Mouse (Mus musculus) forebrain, postnatal 0 days (tissue): ENCODE results near the gene Dtl. TPM values are rescaled to one million over a fixed set of nuclear protein-coding genes. Genes with fewer than 3 reads are reported as not detected.

Source experiments
- ATAC-seq: fragments of 200-750 bp; cut with Nextera tagmentation; 2 replicates; pipeline ENCODE4 v1.8.0; 2017; ENCODE audit warnings: mild to moderate bottlenecking, moderate library complexity
- DNase-seq: peaks from one replicate; pipeline ENCODE4 v3.0.0-alpha.2; 2015
- H3K27ac ChIP-seq: fragments of 300-500 bp; sonication (generic); 2 replicates; pipeline ENCODE4 v1.5.1; 2014; ENCODE audit warnings: low read depth, mild to moderate bottlenecking, antibody characterized with exemption, low read length, moderate library complexity, mixed read lengths
- H3K27me3 ChIP-seq: fragments of 300-500 bp; sonication (generic); 2 replicates; pipeline ENCODE4 v1.6.1; 2014; ENCODE audit warnings: mild to moderate bottlenecking, low read length, mixed read lengths; ENCODE audit not compliant: insufficient read depth
- H3K36me3 ChIP-seq: fragments of 300-500 bp; sonication (generic); 2 replicates; pipeline ENCODE4 v1.6.1; 2014; ENCODE audit warnings: mild to moderate bottlenecking, moderate library complexity; ENCODE audit not compliant: insufficient read depth
- H3K4me1 ChIP-seq: fragments of 300-500 bp; sonication (generic); 2 replicates; pipeline ENCODE4 v1.6.1; 2014; ENCODE audit warnings: antibody characterized with exemption; ENCODE audit not compliant: insufficient read depth
- H3K4me2 ChIP-seq: fragments of 300-500 bp; sonication (generic); 2 replicates; pipeline ENCODE4 v1.6.1; 2014; ENCODE audit warnings: low read depth, mild to moderate bottlenecking, moderate library complexity
- H3K4me3 ChIP-seq: fragments of 300-500 bp; sonication (generic); 2 replicates; pipeline ENCODE4 v1.5.1; 2014; ENCODE audit warnings: low read depth, low read length, mixed read lengths
- H3K9ac ChIP-seq: fragments of 300-500 bp; sonication (generic); 2 replicates; pipeline ENCODE4 v1.6.1; 2014; ENCODE audit warnings: mild to moderate bottlenecking
- H3K9me3 ChIP-seq: fragments of 300-500 bp; sonication (generic); 2 replicates; pipeline ENCODE4 v1.6.1; 2016; ENCODE audit warnings: low read length
- CTCF ChIP-seq: sonication (generic); IDR thresholded peaks from 2 replicates; pipeline ENCODE4 v1.5.1; 2016; ENCODE audit warnings: antibody characterized with exemption, control low read depth, low read depth
- WGBS: fragments of 180-500 bp; shearing (Covaris S2); extraction: QIAGEN DNeasy Blood & Tissue Kit; methylation state at CpG from one replicate; pipeline ENCODE4 v1.1.7; 2014; 5-methylcytosine and 5-hydroxymethylcytosine counted together
- polyA plus RNA-seq: library from polyadenylated mRNA; unstranded; fragments of >200 nt; fragmentation: Nextera tagmentation; extraction: Ambion mirVana; gene quantifications from 2 replicates; pipeline ENCODE4 v1.2.1, GENCODE M21; 2015
- total RNA-seq: library from RNA; depleted of rRNA; stranded (reverse); fragments of >200 nt; gene quantifications from 2 replicates; pipeline ENCODE4 v1.2.3, GENCODE M21; 2014

Dtl gene
- total and polyA plus RNA-seq, 2 experiments from 2014 or later, result 4.5 to 5.8 TPM

DNA sequence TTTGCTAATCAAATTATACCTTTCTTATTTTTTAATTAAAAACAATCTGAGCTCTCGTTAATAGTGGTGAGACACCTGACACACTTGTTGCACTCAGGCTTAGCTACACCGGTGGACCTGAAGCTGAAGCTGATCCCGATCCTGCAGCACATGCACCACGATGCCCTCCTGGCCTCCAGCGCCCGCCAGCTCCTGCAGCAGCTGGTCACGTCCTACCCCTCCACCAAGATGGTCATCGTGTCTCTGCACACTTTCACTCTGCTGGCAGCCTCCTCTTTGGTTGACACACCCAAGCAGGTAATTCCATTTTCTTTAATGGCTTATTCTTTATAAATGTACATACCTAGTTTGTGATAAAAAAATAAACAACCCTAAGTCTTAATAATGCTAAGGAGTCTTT lies 20.7 kb upstream of the Dtl start:
- H3K36me3 ChIP-seq, result peaks cover 34% of the 10 kb centered on the region
- 96% methylated on average over 8 of the region's 8 CpGs for WGBS
- no peak for ATAC-seq

DNA sequence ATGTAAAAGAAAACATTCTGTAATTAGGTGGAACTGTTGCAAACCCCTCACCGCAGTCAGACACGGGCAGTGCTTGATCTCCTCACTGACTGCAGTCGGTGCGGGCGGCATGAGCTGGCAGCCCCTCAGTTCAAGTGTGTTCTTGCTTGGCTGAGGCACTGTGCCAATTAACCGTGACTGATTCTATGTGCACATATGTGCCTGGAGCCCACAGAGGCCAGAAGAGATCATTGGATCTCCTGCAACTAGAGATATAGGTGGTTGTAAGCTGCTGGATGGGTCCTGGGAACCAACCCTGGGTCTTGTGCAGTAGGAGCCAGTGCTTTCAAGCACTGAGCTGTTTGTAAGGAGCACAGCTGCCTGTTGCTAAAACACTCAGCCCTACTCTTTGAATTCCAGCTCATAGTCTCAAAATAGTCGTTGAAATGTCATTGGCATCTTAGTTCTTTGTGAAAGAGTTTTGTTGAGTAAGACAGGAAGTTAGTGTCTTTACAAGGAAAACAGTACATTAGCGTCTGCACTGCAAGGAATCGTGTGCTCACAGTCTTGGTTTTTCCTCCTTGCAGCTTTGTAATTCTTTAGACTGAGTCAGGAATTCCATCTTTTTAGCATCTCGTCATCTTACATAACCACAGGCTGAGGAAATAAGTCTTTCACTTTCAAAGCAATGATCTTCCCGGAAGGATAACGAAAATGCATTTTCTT lies 16.8 kb upstream of the Dtl start:
- DNase-seq, result no peak
- 83% methylated on average over 12 of the region's 12 CpGs for WGBS

More for the DNA sequence above, 20.7 kb upstream of the Dtl start:
- no peak for DNase-seq
- H3K4me1 ChIP-seq, result no peaks in the 10 kb centered on the region
- no peak for TF ChIP-seq CTCF
- no peak overlapping the region for H3K9ac ChIP-seq
- no peaks in the 10 kb centered on the region for H3K27me3 ChIP-seq
- H3K4me3 ChIP-seq, result no peak overlapping the region
- no peak overlapping the region for H3K4me2 ChIP-seq
- H3K27ac ChIP-seq, result no peak overlapping the region
- no peaks in the 10 kb centered on the region for H3K9me3 ChIP-seq

DNA sequence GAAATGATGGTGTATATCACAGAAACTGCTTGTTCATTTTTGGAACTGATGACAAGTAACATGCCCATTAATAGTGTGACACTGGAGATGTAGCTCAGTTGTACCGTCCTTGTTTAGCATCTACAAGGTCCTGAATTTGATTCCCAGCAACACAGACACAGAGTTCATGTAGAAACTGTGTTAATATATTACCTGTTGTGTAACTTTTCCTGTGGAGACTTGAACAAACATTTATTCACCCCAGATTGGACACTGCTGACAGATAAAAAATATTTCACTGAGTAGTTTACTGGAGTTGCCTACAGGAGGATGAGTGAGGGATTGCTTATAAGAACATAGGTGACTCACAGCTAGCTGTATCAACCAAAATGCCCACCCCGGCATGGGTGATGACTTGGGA lies 13.4 kb upstream of the Dtl start:
- H3K27me3 ChIP-seq, result no peaks in the 10 kb centered on the region
- WGBS, result 98% methylated on average over 2 of the region's 2 CpGs
- no peaks in the 10 kb centered on the region for H3K9me3 ChIP-seq
- H3K4me2 ChIP-seq, result no peak overlapping the region
- no peak for TF ChIP-seq CTCF
- peaks cover 34% of the 10 kb centered on the region for H3K36me3 ChIP-seq
- no peak overlapping the region for H3K4me3 ChIP-seq
- no peak for ATAC-seq
- H3K9ac ChIP-seq, result no peak overlapping the region
- H3K27ac ChIP-seq, result no peak overlapping the region
- DNase-seq, result no peak
- H3K4me1 ChIP-seq, result no peaks in the 10 kb centered on the region

More for the DNA sequence above, 16.8 kb upstream of the Dtl start:
- ATAC-seq, result no peak
- TF ChIP-seq CTCF, result no peak
- Histone ChIP-seq H3K9ac (no peak overlapping the region), H3K4me1 (no peaks in the 10 kb centered on the region), H3K4me3 (no peak overlapping the region), H3K9me3 (no peaks in the 10 kb centered on the region), H3K36me3 (peaks cover 35% of the 10 kb centered on the region), H3K27me3 (no peaks in the 10 kb centered on the region), H3K27ac (no peak overlapping the region), H3K4me2 (no peak overlapping the region)

DNA sequence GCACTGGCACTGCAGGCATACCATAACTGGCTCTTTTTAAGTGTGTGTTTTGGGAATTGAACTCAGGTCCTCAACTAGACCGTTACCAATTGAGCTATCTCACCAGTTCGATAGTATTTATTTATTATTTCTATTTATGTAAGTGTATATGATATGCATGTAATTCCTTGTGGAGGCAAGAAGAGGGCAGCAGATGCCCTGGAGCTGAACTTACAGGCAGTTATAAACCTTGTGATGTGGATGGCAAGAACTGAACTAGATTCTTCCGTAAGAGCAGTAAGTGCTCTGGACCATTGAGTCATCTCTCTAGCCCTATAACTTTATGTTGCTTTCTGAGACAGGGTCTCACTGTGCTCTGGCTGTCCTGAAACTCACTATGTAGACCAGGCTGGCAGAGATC lies 11.7 kb upstream of the Dtl start:
- no peak overlapping the region for H3K27ac ChIP-seq
- no peak for ATAC-seq

DNA sequence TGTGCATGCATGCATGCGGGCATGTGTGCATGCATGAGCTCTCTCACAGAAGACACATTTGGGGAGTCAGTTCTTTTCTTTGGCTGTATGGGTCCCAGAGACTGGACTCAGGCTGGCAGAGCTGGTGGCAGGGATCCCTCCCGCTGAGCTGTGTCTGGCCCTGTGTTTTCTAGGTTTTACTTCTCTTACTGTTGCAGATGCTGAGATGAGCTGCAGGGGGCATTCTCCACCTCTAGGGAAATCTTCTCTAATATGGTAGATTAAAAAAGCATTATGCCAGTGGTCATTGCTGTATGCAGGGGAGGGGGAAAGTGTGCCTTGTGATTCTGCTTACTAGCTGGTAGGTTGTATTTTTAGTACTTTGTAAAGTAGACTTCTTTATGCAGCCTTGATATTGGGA lies 10.4 kb upstream of the Dtl start:
- no peak for ATAC-seq
- WGBS, result 89% methylated on average over 2 of the region's 2 CpGs
- H3K9ac ChIP-seq, result no peak overlapping the region
- peak; percentile 24; the same call in 1 of the 2 replicates for TF ChIP-seq CTCF
- DNase-seq, result no peak
- H3K27ac ChIP-seq, result no peak overlapping the region
- H3K9me3 ChIP-seq, result no peaks in the 10 kb centered on the region
- H3K4me2 ChIP-seq, result no peak overlapping the region
- no peak overlapping the region for H3K4me3 ChIP-seq
- no peaks in the 10 kb centered on the region for H3K27me3 ChIP-seq
- H3K4me1 ChIP-seq, result no peaks in the 10 kb centered on the region
- peaks cover 42% of the 10 kb centered on the region for H3K36me3 ChIP-seq

More for the DNA sequence above, 11.7 kb upstream of the Dtl start:
- H3K36me3 ChIP-seq, result peaks cover 42% of the 10 kb centered on the region
- no peak overlapping the region for H3K9ac ChIP-seq
- H3K4me3 ChIP-seq, result no peak overlapping the region
- no peak for DNase-seq
- no peak overlapping the region for H3K4me2 ChIP-seq
- no peaks in the 10 kb centered on the region for H3K27me3 ChIP-seq
- H3K9me3 ChIP-seq, result no peaks in the 10 kb centered on the region
- WGBS, result 94% methylated on average over 3 of the region's 3 CpGs
- peak; percentile 50 for TF ChIP-seq CTCF
- no peaks in the 10 kb centered on the region for H3K4me1 ChIP-seq

DNA sequence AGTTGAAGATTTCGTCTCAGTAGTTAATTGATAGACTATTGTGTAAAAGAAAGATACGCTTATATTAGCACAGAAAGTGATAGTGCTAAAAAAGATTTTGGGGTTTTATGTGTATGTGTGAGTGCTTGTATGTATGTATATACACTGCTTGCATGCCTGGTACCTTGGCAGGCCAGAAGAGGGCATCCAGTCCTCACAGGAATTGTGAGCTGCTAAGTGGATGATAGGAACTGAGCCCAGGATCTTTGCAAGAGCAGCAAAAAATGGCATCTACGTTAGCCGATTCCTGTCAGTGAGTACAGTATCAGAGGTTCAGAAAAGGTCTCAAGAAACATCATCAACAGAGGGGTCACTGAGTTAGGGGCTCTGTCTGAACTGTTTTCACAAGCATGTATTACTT lies 9.1 kb upstream of the Dtl start:
- Histone ChIP-seq H3K9me3 (no peaks in the 10 kb centered on the region), H3K9ac (no peak overlapping the region), H3K27me3 (no peaks in the 10 kb centered on the region), H3K4me3 (no peak overlapping the region), H3K36me3 (peaks cover 42% of the 10 kb centered on the region), H3K27ac (no peak overlapping the region), H3K4me1 (no peaks in the 10 kb centered on the region), H3K4me2 (no peak overlapping the region)
- WGBS, result 88% methylated on average over 4 of the region's 4 CpGs
- no peak for DNase-seq
- peak; percentile 51 for TF ChIP-seq CTCF
- no peak for ATAC-seq

DNA sequence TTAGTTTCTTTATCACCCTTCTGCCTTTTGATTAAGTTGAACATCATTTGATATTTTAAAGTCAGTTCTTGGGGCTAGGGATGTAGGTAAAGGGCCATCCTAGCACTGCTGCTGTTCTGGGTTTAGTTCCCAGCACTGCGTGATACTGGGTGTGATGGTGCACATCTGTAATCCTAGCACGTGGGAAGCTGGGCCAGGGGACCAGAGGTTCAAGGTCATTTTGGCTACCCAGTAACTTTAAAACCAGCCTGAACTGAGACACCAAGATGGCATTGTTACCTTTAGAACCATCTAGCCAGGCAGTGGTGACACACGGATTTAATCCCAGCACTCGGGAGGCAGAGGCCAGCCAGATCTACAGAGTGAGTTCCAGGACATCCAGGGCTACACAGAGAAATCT lies 8.5 kb upstream of the Dtl start:
- no peak overlapping the region for H3K27ac ChIP-seq
- ATAC-seq (no peak), DNase-seq (no peak)
- no peak overlapping the region for H3K4me2 ChIP-seq
- H3K36me3 ChIP-seq, result peaks cover 37% of the 10 kb centered on the region
- no peak overlapping the region for H3K4me3 ChIP-seq
- H3K9me3 ChIP-seq, result no peaks in the 10 kb centered on the region
- 97% methylated on average over 4 of the region's 4 CpGs for WGBS
- no peak for TF ChIP-seq CTCF
- no peaks in the 10 kb centered on the region for H3K27me3 ChIP-seq
- H3K4me1 ChIP-seq, result no peaks in the 10 kb centered on the region
- H3K9ac ChIP-seq, result no peak overlapping the region
